Mouse (Mus musculus) CD4-positive, CD25-positive, alpha-beta regulatory T cell, adult 2 months (primary cell): ENCODE data around the gene Krtap3-1.

ENCODE experiments used
- DNase-seq: peaks from one replicate; pipeline ENCODE4 v3.0.0-alpha.2; 2012; ENCODE audit warnings: low read depth, low spot score

The Krtap3-1 gene

GRCm38 (mm10) chr11:99521288-99521860 lies 45.1 kb downstream of the Krtap3-1 start, which contains the start of gene Krt39:
Gene Krt39 (minus strand): TSS chr11:99521338.
- no peak for DNase-seq
